Mouse (Mus musculus) left cerebral cortex, postnatal 10 days (tissue): ENCODE measurements around the gene Mrpl41. TPM values are rescaled to one million over a fixed set of nuclear protein-coding genes. Genes with fewer than 3 reads are reported as not detected.
"Not testable (repeated sequence)": the region's sequence is repeated elsewhere in the genome, so short reads cannot be mapped to it uniquely, and the experiment has no call there.

Experiments used
- DNase-seq, 2 experiments: peaks; one replicate each; pipeline ENCODE4 v3.0.0; 2021 to 2022; ENCODE audit warnings: low spot score in 2 of 2, mixed read lengths in 1 of 2; ENCODE audit errors: extremely low spot score in 1 of 2
- intact Hi-C: fragments of 180-260 bp; cut with DNase I; formaldehyde crosslinking; loops from one replicate; pipeline ENCODE4 v1.15.1; 2025
- microRNA-seq: library from miRNA; unstranded; fragments of <30 nt; microRNA quantifications from one replicate; pipeline ENCODE4 v1.2.0, GENCODE M21; 2022
- total RNA-seq, 2 experiments: library from RNA; stranded (reverse); gene quantifications; 2 replicates each; pipeline ENCODE4 v1.2.3; 2021

Mrpl41 gene
- total RNA-seq, 2 experiments from 2014 or later, result 83.8 to 84.2 TPM

DNA sequence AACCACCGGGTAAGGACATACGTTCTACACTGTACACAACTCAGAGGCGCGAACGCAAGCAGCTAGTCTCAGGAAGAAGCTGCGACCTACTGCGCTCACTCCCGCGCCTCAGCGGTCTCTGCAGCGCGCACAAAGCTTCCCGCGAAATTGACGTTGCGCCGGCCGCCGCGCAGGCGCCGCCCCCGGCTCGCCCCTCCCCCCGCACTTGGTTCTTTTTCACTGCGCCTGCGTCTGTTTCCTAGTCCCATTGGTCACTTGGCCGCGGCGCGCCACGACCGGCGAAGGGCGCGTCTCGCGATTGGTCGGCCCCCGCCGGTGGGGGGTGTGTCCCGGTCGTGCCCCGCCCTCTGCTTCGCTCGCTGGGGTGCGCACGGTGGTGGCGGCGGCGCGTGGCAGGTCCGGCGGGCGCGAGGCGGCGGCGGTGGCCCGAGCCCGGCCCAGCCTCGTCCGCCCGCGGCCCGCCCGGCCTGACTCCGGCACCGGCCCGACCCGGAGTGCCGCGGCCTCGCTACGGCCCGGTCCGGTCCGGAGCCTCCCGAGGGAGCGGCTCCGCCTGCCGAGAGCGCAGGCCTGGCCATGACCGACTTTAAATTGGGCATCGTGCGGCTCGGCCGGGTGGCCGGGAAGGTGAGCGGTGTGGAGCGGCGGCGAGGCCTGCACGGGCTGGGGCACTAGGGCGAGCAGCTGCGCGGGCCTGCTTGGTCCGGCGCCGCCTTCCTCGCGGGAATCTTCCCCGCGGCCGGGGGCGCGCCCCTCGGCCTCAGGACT, 25.3 kb downstream of the Mrpl41 start, which contains the start of gene Zmynd19:
Gene Zmynd19, plus strand, starts transcription at position 372 of the 768 bp plus-strand sequence.
- peak; percentile 96 to 99 for DNase-seq
- intact Hi-C loops, result no loop called here

DNA sequence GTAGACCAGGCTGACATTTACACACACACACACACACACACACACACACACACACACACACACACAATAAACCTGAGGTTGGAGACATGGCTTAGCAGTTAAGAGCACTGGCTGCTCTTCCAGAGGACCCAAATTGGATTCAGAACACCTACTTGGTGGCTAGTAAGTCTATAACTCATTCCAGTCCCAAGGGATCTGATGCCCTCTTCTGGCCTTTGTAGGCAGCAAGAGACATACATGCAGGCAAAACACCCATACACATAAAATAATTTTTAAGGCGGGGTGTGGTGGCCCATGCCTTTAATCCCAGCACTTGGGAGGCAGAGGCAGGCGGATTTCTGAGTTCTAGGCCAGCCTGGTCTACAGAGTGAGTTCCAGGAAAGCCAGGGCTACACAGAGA, 30.6 kb downstream of the Mrpl41 start:
- intact Hi-C loops, DNase-seq: not testable (repeated sequence)

DNA sequence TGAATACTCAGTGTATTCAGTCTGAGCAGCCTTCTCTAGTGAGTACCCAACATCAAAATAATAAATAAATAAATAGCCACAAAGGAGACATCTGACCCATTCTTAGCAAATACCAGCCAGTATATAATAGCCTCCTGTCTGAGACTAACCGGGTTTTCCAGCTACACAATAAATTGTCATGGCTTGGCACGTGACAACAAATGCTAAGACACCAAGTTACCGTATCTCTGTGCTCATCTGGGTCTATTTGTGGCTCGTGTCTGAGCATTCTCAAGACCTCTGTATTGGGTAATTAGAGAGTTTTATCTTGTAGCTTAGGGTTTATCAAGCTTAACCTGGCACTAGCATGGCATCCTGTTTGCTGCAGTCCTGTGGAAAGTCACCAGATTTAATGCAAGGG, 32.8 kb downstream of the Mrpl41 start:
- no peak for DNase-seq

DNA sequence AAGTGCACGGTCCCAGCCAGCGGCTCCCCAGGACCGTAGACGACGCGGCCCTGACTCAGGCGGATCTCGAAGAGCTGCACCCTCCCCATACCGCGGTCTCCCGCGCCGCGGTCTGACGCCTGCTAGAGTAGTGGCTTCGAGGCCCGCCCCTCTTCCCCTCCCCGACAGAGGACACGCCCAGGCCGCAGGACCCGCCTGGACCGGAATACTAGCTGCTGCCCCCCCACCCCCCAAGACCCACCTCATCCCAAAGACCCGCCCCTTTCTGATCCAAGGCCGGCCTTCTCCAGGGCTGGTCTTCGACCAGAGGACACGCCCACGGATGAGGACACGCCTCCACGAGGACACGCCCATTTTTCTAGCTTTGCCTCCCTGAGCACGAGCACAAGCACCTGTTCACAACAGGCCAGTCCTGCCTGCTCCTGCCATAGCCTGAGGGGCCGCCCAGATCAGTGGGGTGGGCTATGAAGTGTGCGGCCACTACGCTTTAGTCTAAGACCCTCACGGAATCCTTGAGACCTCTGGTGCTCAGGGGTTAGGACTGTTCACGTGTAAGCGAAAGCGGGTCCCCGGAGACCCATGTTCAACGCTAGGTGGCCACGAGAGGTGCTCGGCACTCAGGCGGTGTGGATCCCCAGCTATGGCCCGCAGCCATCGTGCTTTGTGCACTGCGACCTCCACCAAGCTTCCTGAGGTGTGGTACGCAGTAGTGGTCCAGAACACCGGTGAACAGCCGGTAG, 39.7 kb downstream of the Mrpl41 start, which contains the start of gene Arrdc1:
Gene Arrdc1, minus strand, starts transcription at position 196 of the 740 bp plus-strand sequence.
- peak; percentile 85 to 94 for DNase-seq
- intact Hi-C loops, result no loop called here

More for the DNA sequence above, 32.8 kb downstream of the Mrpl41 start:
- intact Hi-C loops, result no loop called here

DNA sequence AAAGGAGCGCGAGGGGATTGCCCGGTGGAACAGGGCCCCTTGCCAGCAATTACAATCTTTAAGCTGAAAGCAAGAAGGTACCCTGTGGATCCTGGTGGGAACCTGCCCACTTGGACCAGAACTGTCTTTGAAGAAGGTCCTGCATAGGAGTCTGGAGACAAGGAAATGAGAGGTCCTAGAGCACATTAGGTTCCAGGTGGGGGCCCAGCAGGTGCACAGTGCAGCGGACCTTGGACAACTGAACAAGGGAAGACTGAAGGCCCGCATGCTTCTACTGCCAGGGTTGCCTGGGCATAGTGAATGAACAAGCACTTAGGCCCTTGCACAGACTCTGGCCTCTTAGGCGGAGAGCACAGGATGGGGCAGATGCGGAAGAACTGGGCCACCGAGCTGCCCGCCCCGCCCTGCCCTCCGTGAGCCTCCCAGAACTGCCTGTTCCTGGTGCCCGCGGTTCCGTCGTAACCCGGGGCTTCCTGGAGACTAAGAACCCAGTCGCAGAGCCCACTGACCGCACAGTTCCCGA, 40.4 kb downstream of the Mrpl41 start:
- DNase-seq, result no peak
- intact Hi-C loops, result no loop called here

DNA sequence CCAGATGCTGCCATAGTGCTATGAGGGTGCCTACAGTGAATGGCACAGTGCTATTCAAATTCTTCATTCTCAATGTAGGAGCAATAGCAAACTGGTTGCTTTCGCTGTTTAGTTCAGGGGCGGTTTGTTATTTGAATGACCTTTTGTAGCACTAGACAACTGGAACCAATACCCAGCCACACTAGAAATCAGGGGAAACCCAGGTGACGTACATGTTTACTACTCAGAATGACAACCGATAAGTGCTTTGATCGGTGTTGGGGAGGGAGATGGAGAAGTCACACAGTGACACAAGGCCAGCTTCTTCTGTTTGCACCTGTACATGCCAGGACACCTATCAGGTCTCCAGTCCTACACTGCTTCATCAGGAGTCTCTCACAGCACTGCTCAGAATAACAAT, 45.3 kb downstream of the Mrpl41 start:
- intact Hi-C loops, result no loop called here
- no peak for DNase-seq

DNA sequence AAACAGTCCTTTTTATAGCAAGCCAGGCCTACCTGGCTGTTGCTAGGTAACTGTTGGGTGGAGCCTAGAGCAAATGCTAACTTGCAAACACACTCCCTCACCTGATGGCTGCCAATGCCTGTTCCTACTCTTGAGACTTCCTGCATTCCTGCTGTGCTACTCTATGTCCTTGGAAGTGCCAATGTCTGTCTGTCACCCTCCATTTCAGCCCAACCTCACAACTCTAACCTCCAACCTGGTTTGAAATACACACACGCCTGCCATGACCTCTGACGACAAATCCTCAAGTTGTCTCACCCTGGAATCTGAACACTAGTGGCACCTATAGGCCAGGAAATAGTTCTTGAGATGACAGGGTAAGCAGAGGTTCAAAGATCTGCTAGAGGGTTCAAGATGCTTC, 45.8 kb downstream of the Mrpl41 start:
- no peak for DNase-seq
- intact Hi-C loops, result no loop called here

DNA sequence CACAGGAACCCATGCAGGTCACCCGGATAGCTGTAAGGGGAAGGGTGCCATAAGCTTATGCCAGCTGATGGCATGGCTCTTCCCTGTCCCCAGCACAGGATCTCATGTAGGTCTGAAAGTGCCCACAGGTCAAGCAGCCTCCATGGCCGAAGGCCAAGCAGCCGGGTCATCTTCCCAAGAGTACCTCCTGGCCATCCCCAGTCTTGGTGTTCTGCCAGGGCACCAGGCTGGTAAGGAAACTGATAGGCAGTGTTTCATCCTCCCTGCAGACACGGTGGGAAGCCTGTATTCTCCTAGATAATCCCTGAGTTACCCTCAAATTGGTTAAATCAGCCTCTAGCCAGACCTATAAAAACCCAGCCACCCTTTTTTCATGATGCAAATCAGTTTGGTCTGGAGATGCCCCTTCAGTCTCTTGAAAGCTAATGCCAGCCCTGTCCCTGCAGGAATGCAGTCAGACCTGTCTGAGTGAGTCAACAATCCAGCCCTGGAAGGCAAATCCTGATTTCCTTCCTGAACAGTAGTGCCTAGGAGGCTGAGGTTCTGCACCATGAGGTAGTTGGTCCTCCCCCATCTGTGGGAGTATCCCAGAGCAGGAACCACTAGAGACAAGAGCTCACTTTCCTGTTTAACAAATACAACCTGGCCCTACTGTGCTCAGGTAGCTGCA, 47.0 kb downstream of the Mrpl41 start:
- DNase-seq, result peak in 1 of 2 experiments; percentile 45
- intact Hi-C loops, result no loop called here

DNA sequence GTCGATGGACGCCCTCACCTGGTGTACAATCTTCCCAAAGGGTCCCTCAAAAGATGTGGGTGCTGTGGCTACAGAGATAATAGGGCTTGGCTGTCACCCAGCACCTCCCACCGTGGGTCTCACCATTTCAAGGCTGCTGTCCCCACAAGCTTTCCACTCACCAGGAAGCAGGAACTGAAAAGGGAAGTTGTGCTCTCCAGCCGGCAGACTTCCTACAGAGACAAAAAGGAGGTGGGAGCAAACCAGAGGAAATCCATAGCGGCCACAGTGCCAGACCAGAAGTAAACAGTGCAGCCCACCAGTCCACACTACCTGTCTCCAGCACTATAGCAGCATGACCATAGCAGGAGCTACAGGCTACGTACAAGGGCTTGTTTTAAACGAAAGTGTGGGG, 47.9 kb downstream of the Mrpl41 start:
- no peak for DNase-seq
- intact Hi-C loops, result no loop called here

DNA sequence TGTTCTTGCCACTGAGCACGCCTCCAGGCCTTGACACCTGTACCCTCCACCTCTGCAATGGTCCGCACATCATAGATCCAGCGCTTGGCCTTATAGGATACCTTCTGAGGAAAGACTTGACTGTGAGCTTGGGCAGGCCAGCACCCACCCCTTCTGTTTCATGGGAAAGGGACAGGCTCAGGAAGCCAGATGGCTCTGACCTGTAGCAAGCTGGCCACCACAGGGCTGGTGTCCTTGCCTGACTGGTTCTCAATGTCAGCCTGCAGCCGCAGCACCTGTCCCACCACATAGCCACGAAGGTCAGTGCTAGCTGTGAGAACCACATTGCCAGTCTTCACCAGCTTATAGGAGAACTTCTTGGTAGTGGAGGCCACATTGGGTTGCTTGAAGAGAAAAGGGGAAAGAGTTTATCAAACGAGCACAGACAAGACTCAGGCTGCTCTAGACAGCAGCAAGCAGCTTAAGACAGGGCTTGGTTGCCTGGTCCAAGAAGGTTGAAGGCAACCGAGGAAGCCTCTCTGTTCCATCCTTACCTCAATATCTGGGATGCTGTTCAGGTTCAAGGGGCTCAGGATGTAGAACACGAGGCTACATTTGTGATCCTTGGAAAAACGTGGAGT, 48.4 kb downstream of the Mrpl41 start:
- DNase-seq, result no peak

DNA sequence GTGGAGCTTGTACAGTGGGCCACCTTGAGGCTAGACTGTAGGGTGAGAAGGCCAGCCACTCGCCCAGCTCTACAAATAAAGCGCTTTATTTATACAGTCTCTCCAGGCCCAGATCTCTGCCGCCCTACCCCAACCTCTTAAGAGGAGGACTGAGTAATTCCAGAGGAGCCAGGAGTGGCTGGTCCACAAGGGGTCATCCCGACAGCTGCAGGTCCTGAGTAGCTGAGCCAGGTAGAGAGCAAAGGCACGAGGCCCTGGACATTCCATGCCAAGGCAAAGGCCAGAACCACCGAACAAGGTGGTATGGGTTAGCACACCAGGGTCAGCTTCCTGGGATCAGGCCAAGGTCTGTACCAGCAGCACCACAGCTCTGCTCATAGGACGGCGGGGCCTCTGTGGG, 49.6 kb downstream of the Mrpl41 start:
- intact Hi-C loops, result no loop called here
- DNase-seq, result no peak

More for the DNA sequence above, 48.4 kb downstream of the Mrpl41 start:
- intact Hi-C loops, result no loop called here

Small RNAs within 50 kb of the gene (microRNA-seq; reads per million reads assigned to microRNA genes)
- gene Gm22875, result not detected

Other genes with a start within 250 kb of the Mrpl41 start
- gene Cacna1b, start 211.9 kb downstream of the Mrpl41 start, total RNA-seq, result 100 to 1,000 TPM; 123 to 128 TPM
- 10 to 100 TPM; 59.4 to 76.6 TPM for gene Ehmt1, start 55.5 kb downstream of the Mrpl41 start, total RNA-seq
- 10 to 100 TPM; 27.6 to 30.6 TPM for gene Arrdc1, start 39.8 kb downstream of the Mrpl41 start, total RNA-seq
- 10 to 100 TPM; 43.5 to 45.5 TPM for gene Zmynd19, start 25.3 kb downstream of the Mrpl41 start, total RNA-seq
- 10 to 100 TPM; 35.0 to 35.1 TPM for gene Dph7, start 12.7 kb downstream of the Mrpl41 start, total RNA-seq
- gene Pnpla7, start 935 bp upstream of the Mrpl41 start, total RNA-seq, result 10 to 100 TPM in 1 of 2 experiments, 1 to 10 TPM in 1; 8.7 to 12.3 TPM
- 100 to 1,000 TPM; 566 to 585 TPM for gene Nsmf, start 79.3 kb upstream of the Mrpl41 start, total RNA-seq
- not detected for gene Entpd8, start 105.2 kb upstream of the Mrpl41 start, total RNA-seq
- not detected for gene Noxa1, start 120.1 kb upstream of the Mrpl41 start, total RNA-seq
- 10 to 100 TPM; 34.5 to 41.9 TPM for gene Nrarp, start 205.7 kb upstream of the Mrpl41 start, total RNA-seq
- 1 to 10 TPM; 1.8 to 1.9 TPM for gene Tor4a, start 221.8 kb upstream of the Mrpl41 start, total RNA-seq
- 10 to 100 TPM; 51.1 to 56.9 TPM for gene Nelfb, start 236.4 kb upstream of the Mrpl41 start, total RNA-seq
- gene Stpg3, start 239.5 kb upstream of the Mrpl41 start, total RNA-seq, result not detected
- gene Fam166a, start 243.6 kb upstream of the Mrpl41 start, total RNA-seq, result not detected
- gene Tubb4b, start 249.6 kb upstream of the Mrpl41 start, total RNA-seq, result 100 to 1,000 TPM; 484 to 492 TPM